Mouse (Mus musculus) liver, adult 2 months (tissue): ENCODE data around the gene Uaca.

ENCODE experiments used
- CTCF ChIP-seq: fragments of 200-500 bp; IDR thresholded peaks from 2 replicates; pipeline ENCODE4 v1.5.1; 2011; ENCODE audit warnings: low read depth, low read length, control low read depth
- POLR2A ChIP-seq: fragments of 200-500 bp; IDR thresholded peaks from 2 replicates; pipeline ENCODE4 v1.6.1; 2011; ENCODE audit warnings: low read length, control low read depth; ENCODE audit not compliant: insufficient read depth; ENCODE audit errors: extremely low read depth

GRCm38 (mm10) chr9:60751971-60752370 lies 42.4 kb upstream of the Uaca start:
- no peak for TF ChIP-seq POLR2A
- TF ChIP-seq CTCF: no peak
